Mouse (Mus musculus) myocyte (in vitro differentiated cells): ENCODE measurements at regions not wholly inside any gene's neighbourhood (a gene's known extent, or its start where the extent isn't known, plus 50 kb on each side); places are given as distances from the start of the nearest gene placed in this dataset.

Experiments used
- E2F4 ChIP-seq: IDR thresholded peaks from one replicate; pipeline ENCODE4 v1.6.1; 2011; ENCODE audit warnings: mild to moderate bottlenecking, control low read depth, moderate library complexity; ENCODE audit not compliant: insufficient read depth
- MYOD1 ChIP-seq, 3 experiments: IDR thresholded peaks; one replicate each; pipeline ENCODE4 v1.6.1; 2011; ENCODE audit warnings: control low read depth in 2 of 3, low read depth in 2 of 3, mild to moderate bottlenecking in 2 of 3, moderate library complexity in 1 of 3; ENCODE audit not compliant: insufficient read length in 2 of 3, control insufficient read depth in 1 of 3
- MYOG ChIP-seq, 3 experiments: IDR thresholded peaks; one replicate each; pipeline ENCODE4 v1.6.1; 2011; ENCODE audit warnings: control low read depth in 2 of 3, low read depth in 2 of 3, mild to moderate bottlenecking in 2 of 3; ENCODE audit not compliant: insufficient read length in 2 of 3, control insufficient read depth in 1 of 3, insufficient read depth in 1 of 3
- POLR2A ChIP-seq: IDR thresholded peaks from one replicate; pipeline ENCODE4 v1.6.1; 2011; ENCODE audit warnings: low read depth, mild to moderate bottlenecking, control low read depth, moderate library complexity; ENCODE audit not compliant: insufficient read length
- TCF12 ChIP-seq: IDR thresholded peaks from one replicate; pipeline ENCODE4 v1.6.1; 2011; ENCODE audit warnings: mild to moderate bottlenecking, control low read depth; ENCODE audit not compliant: poor library complexity, insufficient read depth, severe bottlenecking
- TCF3 ChIP-seq: IDR thresholded peaks from one replicate; pipeline ENCODE4 v1.6.1; 2011; ENCODE audit warnings: low read depth, control low read depth; ENCODE audit not compliant: insufficient read length

GRCm38 (mm10) chr3:133646449-133647059, 101.6 kb upstream of the Tet2 start:
- TF ChIP-seq POLR2A (no peak), TCF3 (no peak), TCF12 (no peak), MYOD1 (IDR thresholded peaks at IDR 0.05; ENCODE audit: control insufficient read depth in 1 of 3, insufficient read length in 2 of 3, low read depth in 2 of 3) (no peak), E2F4 (no peak), MYOG (IDR thresholded peaks at IDR 0.05; ENCODE audit: control insufficient read depth in 1 of 3, insufficient read depth in 1 of 3, insufficient read length in 2 of 3, low read depth in 2 of 3) (no peak)
